Mouse (Mus musculus) MEL-GATA-1-ER (cell line): ENCODE measurements around the gene Spc25.
A peak's percentile ranks its signal among the peaks of the same experiment; 100 is the strongest.

Experiments used
- DNase-seq: peaks from one replicate; pipeline ENCODE4 v3.0.0-alpha.2; 2012; ENCODE audit warnings: low read depth; ENCODE audit errors: extremely low read depth

Spc25 gene

GRCm38 (mm10) chr2:69205791-69206351 is at the start of gene Spc25:
Gene Spc25, minus strand, starts transcription at chr2:69206194.
- peak; percentile 95 for DNase-seq

DNA sequence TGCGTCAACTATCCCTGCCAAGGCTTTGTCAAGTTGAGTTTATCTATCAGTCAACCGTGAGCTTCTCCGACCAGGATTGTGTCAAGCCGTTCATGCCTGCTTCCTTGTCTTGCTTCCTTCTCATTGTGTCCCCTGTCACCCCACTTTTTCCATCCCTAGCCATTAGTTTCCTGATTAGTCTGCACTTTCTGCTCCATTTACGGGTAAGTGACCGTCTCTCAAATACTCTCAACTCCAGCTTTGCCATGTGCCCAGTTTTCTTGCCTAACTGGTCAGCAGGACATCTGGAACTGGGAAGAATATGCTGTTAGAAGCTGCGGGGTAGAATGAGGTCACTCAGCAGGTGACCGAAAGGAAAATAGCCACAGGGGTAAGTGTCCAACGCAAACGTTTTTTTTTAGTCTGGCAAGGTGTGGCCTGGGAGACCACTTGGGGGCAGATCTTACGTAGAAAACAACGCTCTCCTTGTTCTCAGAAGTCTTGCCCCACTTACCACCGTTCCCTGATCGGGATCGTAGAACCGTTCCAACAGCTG is 42.3 kb upstream of the Spc25 start:
- no peak for DNase-seq

GRCm38 (mm10) chr2:69247081-69247480 is 41.1 kb upstream of the Spc25 start:
- no peak for DNase-seq

- no peak for DNase-seq
Observed at GRCm38 (mm10) chr2:69244924-69245323, 38.9 kb upstream of the Spc25 start.

GRCm38 (mm10) chr2:69239315-69239714 is 33.3 kb upstream of the Spc25 start:
- DNase-seq, result no peak

DNA sequence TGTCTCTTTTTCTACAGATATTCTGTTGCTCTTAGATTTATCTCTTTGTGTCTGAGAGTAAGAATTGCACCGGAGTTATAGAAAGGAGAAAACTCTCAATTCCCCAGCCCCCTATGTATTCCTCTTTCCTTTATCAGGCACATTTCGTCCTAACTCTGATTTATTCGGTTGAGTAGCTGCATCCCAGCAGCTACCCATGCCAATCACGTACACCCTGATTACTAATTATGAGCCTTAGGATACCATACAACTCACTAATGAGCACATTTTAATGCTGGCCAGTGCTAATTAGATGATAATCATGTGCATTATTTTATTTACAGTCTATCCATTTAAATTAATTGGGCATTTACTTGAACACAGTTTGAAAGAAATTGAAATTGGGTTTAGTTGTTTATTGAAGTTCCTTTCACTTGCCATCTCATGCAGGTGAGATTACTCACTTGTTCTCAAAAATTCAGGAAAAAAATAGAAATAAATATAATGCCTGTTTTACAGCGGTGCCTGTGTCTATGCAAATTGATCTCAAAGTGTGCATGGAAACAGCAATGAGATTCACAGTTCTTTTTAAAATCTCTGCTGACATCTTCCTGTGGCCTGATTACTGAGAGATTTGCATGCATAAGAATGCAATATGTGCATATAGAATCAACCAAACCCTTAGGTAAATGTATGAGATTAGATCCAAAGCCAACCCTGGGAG is 29.1 kb upstream of the Spc25 start:
- DNase-seq, result no peak

GRCm38 (mm10) chr2:69232101-69232500 is 26.1 kb upstream of the Spc25 start:
- peak; percentile 19 for DNase-seq

DNA sequence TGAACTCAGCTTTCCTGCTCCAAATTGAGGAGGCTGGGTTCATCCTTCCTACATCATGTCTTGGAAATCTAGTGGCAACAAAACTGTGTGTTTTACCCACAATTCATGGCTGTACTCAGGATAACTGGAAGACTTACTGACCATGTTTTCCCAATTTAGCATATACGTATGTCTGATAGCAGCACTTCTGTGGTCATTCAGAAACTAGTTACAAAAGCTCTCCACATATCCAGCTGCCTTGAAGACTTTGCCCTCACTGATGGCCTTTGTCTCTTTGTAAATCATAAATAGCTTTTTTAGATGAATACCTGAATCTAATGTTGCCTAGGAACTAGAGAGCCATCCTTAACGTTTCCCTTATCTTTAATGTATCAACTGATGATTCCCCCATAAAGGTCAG is 24.1 kb upstream of the Spc25 start:
- no peak for DNase-seq

DNA sequence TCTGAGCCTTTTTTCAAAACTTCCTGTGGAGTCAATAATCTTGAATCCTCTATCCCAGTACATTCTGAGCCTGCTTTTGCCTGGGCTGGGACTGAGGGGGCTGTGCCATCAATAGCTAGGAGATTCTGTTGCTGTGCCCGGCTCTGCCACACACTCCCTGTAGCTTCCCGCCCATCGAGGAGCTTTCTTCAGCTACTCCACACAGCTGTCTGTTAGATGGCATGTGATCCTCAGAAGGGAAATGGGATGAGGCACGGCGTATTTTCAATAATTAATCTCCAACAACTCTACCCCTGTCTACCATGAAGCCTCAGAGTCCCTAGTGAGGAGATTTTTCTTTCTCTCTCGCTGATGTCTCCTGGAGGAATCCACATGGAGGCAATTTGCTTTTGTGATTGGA is 22.6 kb upstream of the Spc25 start:
- DNase-seq, result no peak

DNA sequence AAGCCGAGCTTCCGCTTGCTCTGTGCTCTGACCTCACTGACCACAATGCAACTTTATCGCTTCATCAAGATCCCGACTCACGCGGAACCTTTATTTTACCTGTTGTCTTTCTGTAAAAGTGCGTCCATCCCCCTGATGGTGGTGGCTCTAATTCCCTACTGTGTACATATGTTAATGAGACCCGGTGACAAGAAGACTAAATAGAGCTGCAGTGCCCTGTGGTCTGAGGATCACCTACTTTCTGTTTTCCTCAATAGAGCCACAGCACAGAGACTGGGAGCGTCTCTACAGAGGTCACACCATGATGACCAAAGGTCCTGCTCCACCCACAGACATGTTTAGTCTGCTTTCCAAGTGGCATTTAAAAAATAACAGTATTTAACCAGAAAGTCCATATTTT is 20.9 kb upstream of the Spc25 start:
- DNase-seq, result no peak

DNA sequence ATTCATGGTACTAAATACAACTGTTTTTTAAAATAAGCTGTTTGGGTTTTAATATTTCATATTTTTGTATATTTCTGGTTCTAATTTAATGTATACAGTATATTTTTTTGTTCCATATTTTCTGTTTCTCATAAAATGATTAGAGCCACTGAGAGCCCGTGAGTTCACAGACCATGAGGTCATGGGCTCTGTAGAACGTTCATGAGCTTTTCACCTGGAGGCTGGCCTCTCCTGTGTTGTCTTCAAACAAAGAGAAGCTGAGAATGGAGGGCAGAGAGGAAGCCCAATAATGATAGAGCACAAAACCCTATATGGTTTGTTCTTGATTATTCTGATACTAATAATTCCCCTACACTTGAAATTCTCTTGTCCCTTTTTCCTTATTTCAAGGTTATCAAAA is 18.7 kb upstream of the Spc25 start:
- DNase-seq, result no peak

- DNase-seq, result no peak
Observed at GRCm38 (mm10) chr2:69222815-69223214, 16.8 kb upstream of the Spc25 start.

DNA sequence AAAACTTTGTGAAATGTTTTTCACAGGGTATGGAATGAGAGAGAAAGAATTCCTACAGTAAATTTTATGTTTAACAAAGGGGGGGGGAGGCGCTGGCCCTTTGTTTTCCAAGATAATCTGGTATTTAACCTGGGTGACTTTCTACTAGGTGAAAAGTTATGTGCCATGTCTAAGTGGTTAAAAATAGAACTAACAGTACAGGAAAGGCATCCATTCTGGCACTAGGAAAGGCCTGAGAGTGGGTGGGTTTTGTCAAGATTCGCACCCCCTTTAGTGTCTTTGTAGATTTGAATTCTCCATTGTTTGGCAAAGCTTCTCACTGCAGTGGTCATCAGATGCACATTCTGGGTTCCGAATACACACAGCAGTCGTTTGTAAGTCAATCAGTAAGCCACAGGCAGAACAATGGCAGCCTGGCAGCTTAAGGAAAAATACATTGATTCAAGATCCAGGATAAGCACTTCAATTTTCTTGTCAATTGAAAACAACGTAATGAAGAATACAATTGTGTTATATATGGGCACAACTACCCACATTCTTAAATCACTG is 15.9 kb upstream of the Spc25 start:
- DNase-seq, result no peak

DNA sequence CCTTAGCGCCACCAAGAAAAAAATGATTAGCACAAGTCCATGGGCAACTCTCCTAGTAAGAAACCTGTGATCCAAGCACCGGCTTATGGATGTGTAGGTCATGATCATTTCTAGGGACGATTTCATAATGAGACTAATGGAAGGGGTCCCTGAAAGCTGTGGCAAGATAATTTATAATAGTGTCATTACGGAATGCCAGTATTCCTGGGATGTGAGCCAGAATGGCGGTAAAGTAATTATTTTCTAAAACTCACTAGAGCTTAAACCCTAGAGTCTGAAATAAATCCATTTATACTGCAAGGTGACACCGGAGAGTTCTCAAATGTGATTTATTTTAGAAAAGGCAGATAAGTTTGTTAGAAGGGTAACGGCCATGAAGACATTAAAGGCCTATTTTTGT is 9.2 kb upstream of the Spc25 start:
- DNase-seq, result no peak

DNA sequence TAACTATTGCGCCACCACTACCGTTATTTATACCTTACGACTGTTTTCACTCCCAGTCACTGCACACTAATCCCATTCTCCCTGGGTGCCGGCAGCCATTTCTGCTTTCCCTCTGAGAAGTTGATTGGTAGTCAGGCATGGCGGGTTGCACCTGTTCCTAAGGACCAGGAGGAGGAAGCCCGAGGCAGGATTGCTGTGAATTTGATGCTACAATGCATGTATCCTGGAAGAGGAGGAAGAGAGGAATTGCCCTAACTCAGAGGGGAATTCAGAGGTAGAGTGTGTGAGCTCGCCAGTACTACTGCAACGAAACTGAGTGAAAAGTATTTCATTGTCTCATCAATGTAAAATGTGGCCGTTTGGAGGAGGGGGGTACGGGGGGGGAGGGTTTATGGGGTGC is 6.7 kb upstream of the Spc25 start:
- DNase-seq, result no peak

- no peak for DNase-seq
Observed at GRCm38 (mm10) chr2:69210773-69211172, 4.8 kb upstream of the Spc25 start, which contains the start of gene G6pc2. Gene G6pc2, plus strand, starts transcription at chr2:69211073.

DNA sequence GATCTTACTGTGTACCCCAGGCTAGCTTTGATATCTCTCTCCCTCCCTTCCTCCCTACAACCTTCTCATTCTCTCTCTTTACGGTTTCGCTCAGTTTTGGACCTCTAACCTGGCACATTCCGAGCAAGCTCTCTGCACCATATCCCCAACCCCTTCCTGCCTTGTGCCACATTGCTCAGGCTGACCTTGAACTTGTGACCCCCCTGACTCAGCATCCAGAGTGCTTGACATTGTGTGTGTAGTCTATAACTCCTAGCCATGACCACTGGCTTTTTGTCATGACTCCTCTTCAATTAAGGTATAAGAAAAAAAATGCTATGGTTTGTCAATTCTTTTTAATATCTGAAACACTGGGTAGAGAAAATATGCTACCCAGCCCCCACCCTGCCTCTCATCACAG is 3.7 kb upstream of the Spc25 start:
- DNase-seq, result no peak

- DNase-seq, result peak; percentile 38
Observed at GRCm38 (mm10) chr2:69206523-69206922, 529 bp upstream of the Spc25 start.

- no peak for DNase-seq
Observed at GRCm38 (mm10) chr2:69205185-69205584, 809 bp downstream of the Spc25 start.

- DNase-seq, result no peak
Observed at GRCm38 (mm10) chr2:69193555-69193954, 12.4 kb downstream of the Spc25 start.

DNA sequence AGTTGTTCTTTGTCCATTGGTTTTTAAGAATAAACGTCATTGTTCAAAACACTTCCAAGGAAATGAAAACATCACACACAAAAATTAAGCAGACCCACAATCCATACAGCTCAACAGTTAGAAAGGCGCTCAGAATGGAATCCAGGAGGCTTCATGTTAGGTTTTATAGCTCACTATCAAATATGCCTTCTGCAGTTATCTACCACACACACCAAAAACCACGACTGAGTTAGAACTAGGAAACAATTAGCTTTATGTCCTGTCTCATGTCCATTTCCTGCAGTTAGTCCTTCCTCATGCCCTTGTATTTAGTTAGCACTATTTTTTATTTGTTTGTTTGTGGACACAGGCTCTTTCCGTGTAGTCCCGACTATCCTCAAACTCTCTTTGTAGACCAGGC is 14.9 kb downstream of the Spc25 start:
- no peak for DNase-seq

- DNase-seq, result no peak
Observed at GRCm38 (mm10) chr2:69189222-69189621, 16.8 kb downstream of the Spc25 start.

DNA sequence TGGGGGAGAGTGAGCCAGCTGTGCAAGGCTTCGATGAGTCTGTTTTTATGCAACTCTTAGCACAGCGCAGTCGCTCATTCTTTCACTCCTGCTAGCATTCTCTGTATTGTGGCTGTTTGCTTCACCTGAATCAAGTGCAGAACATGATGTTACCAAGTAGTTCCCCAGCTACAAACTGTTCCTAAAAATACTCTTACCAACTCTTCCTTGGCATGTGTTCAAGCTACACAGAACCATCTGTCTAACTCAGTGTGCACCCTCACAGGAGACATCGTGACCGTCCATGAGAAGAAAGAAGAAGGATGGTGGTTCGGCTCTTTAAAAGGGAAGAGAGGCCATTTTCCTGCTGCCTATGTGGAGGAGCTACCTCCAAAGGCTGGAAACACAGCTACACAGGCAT is 17.3 kb downstream of the Spc25 start:
- no peak for DNase-seq
